Mouse (Mus musculus) 3T3-L1 (cell line): Measurements from ENCODE around the gene Ache.

Experiments used
- DNase-seq: peaks from one replicate; pipeline ENCODE4 v3.0.0-alpha.2; 2015; ENCODE audit warnings: low read depth, low spot score

Gene Ache

GRCm38 (mm10) chr5:137295712-137296111, 8.4 kb downstream of the Ache start:
- no peak for DNase-seq

GRCm38 (mm10) chr5:137297126-137297525, 9.8 kb downstream of the Ache start:
- DNase-seq: no peak

GRCm38 (mm10) chr5:137299240-137299639, 11.9 kb downstream of the Ache start:
- DNase-seq: no peak

DNA sequence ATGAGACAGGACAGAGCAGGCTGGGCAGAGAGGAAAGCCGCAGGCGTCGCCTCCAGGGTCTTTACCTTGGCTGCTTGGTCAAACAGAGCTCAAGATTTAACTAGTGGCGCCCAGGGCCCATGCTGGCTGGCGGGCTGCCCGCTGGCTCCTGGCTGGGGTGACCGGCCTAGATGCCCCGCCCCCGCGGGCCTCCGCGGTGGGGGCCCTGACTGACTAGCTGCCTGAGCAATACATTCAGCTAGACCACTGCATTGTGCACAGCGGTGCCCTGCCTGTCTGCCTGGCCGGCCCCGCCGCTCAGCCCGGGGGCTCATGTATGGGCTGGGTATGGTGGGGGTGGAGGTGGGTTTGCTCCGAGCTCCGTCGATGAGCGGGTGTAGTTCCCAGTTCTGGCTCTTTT, 13.9 kb downstream of the Ache start:
- no peak for DNase-seq

DNA sequence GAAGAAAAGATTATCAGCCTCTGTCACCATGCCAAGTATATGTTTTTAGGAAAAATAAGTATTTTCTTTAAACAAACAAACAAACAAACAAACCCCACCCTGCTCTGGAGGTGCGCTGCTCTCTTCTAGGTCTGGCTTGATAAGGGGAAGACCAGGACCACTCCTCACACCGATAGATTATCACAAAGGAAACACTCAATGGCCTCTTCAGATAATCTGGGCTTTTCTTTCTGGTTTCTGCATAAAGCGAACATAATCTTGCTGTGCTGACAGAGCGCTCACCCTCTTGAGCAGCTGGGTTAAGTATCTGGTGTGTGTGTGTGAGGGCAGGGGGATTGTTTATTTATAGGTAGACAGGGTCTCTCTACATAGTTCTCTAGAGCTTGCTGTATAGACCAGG, 16.3 kb downstream of the Ache start:
- no peak for DNase-seq

- DNase-seq: peak; percentile 50
Measured at GRCm38 (mm10) chr5:137304165-137304564, 16.8 kb downstream of the Ache start.

DNA sequence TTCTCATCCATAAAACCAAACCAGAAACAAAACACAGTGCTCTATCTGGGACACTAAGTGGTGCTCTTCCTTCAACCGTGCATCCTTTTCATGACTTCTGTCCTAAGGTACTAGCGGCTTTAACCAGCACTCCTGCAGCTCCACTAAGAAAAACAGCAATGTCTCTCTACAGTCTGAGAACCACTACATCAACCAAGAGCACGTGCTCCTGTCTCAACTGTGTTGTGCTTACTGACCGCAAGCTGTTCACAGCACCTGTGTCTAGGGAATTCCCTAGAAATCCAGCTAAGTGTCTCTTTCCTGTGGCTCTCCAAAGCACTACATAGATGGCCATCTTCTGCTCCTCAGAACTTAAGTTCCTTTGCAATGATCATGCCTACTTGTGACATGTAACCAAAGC, 17.5 kb downstream of the Ache start:
- peak; percentile 32 for DNase-seq

- peak; percentile 39 for DNase-seq
Measured at GRCm38 (mm10) chr5:137305822-137306221, 18.5 kb downstream of the Ache start.

GRCm38 (mm10) chr5:137306439-137307005, 19.2 kb downstream of the Ache start:
- DNase-seq: peak; percentile 32

DNA sequence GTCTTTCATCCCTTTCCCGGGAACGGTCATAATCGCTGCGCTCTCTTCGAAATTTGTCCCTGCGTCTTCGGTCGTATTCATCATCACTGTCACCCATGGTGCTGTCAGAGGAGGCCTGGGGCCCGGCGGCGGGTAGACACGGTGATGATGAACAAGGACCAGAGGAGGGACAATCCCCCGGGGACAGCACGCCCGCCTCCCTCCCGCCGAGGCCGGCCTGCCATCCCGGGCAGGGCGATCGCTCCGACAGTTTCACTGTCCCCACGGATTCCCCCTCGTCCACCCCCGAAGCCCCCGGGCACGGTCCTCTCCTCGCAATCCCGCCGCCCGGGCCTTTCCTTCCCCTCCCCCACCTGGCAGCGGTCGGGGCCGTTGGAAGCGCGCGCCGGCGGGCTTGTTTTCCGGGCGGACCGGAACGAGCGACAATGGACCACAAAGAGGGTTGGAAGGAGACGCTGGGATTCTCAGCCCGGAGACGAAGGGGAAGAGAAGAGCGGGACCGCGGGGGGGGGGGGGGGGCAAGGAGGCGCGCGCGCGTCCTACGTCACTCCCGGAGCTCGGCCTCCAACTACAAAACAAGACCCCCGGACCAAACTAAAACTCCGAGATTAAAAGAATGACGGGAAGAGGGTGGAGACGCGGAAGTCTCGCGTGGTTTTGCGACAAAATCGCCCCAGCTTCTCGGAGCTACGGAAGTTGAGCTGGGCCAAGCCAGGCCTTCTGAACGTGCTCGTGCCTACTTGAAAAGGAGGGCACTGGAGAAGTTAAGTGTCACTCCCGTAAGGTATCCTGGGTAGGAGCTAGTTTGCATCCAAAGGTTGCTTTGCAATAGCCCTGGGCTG, 20.0 kb downstream of the Ache start, which contains the start of gene Srrt:
Gene Srrt (minus strand): TSS at position 604 of the 842 bp plus-strand sequence.
- peak; percentile 98 for DNase-seq

- peak; percentile 62 for DNase-seq
Measured at GRCm38 (mm10) chr5:137308356-137308755, 21.0 kb downstream of the Ache start.

DNA sequence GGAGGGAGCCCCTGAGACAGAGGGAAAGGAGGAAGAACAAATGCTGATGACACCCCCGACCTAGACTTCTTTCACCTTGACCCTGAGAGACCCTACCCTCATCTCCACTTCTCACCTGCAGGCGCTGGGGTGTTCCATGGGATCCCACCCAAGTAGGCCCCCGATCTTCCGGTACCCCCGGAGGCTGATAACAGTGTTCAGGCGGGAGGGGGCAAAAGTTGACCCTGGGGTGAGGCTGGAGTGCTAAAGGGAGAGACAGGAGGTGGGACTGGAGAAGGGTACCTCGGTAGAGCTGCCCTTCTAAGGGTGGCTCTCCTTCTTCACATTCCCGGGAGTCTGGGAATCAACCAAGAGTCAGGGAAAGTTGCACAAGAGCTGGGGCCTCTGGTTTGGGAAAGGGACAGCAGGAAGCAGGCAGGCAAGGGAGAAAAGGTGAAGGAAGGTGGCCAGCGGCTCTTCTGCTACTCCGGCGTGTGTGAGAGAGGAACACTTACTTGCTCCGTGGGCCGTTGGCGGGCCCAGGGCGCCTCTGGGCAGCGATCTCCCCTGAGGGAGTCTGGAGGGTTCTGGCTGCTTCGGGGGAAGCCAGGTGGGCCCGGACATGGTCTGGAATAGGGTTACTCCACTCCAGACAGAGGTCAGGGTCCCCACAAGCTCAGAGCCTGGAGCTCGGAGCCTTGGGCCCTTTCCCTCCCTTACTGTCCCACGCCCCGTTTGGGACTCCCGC, 26.3 kb downstream of the Ache start:
- DNase-seq: peak; percentile 50

DNA sequence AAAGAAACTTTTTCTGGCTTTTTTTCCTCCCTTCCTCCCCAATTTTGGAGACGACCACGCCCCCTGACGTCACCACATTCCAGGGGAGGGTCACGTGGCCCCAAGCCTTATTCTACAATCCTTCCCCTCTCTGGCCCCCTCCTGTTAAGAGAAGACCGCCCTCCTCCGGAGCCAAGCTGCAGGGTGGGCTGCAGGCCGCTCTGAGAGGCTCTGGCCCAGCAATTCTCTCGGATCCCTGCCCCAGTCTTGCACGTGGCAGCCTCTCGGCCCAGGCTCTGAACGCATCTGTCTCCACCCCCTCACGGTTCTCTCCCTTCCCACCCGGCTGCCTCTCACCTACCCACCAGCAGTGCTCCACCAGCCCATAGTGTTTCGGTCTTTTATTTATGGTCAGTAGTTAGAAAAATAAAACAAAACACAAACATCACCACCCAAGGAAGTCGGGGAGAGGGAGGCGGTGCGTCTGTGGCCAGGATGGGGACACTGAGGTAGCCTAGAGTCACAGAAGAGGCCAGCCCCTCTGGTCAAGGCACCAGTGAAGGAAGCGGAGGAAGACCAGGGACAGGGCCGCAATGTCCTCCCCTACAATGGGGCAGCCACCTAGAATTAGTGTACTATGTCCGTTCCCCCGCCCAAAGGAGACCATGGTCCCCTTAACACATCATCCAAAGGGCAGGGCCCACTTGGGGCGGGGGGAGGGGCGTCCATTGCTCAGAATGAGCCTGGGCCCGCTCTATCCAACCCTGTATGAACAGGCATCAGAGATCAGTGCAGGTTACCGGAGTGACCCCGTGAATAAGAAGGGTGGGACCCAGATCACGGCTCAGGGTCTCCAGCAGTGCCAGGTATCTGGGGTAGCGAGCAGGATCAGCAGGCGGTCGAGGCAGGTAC, 27.1 kb downstream of the Ache start, which contains the start of gene Trip6:
Gene Trip6 (minus strand): TSS at position 212 of the 891 bp plus-strand sequence.
- peak; percentile 93 for DNase-seq

GRCm38 (mm10) chr5:137315084-137315903, 28.0 kb downstream of the Ache start:
- no peak for DNase-seq

GRCm38 (mm10) chr5:137317361-137317760, 30.0 kb downstream of the Ache start:
- no peak for DNase-seq

- DNase-seq: peak; percentile 31
Measured at GRCm38 (mm10) chr5:137318570-137318969, 31.3 kb downstream of the Ache start.

- no peak for DNase-seq
Measured at GRCm38 (mm10) chr5:137320996-137321395, 33.7 kb downstream of the Ache start.

DNA sequence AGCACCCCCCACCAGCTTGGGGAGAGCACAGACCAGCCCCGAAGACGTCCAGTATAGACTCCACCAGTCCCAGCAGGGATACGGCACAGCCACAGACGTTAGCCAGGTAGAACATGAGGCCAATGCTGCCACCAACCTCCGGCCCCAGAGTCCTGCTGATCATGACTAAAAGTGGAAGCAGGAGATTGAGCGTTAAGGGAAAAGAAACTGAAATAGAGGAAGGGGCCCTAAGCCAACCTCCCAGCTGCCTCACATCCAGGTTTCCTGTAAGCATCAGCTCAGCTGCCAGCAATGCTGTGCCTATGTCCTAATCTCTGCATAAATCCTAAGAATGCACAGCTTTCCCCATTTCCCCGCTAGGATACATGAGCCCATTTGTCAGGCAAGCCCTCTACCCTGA, 43.6 kb downstream of the Ache start:
- DNase-seq: no peak

DNA sequence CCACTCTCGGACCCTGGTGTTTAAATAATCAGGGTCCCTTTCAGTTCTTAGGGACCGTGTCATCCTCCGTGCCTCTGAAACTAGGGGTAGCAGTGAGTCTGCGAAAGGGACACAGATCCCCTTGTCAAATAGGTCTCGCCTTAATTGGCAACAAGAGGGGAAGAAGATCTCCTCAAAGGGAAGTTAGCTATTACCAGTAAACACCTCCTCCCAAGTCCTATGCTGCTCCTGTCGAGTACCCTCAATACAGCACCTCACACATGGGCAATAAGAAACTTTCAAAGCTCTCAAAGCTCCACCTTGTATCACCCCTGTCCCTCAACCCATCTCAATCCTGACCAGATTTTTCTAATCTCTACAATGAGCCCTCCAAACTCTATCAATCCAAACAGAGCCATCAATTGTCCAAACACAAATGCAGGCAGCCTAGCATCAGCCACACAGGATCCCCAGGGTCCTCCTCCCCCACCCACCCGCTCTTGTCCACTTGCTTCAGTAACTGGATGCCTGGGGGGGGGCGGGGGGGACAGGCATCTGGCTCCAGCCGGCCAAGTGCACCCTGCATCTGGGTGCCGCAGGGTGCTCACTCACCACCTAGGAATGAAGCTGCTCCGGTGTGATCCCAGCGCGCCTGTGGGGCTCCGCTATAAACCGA, 45.7 kb downstream of the Ache start:
- peak; percentile 18 for DNase-seq
